Mouse (Mus musculus): Measurements from ENCODE around the gene Gm19668.
"Not testable (repeated sequence)": the region's sequence is repeated elsewhere in the genome, so short reads cannot be mapped to it uniquely, and the experiment has no call there.

Gm19668 gene
- long read RNA-seq, experiment 1 = 0 reads
- long read RNA-seq, experiment 2 = 0 reads

DNA sequence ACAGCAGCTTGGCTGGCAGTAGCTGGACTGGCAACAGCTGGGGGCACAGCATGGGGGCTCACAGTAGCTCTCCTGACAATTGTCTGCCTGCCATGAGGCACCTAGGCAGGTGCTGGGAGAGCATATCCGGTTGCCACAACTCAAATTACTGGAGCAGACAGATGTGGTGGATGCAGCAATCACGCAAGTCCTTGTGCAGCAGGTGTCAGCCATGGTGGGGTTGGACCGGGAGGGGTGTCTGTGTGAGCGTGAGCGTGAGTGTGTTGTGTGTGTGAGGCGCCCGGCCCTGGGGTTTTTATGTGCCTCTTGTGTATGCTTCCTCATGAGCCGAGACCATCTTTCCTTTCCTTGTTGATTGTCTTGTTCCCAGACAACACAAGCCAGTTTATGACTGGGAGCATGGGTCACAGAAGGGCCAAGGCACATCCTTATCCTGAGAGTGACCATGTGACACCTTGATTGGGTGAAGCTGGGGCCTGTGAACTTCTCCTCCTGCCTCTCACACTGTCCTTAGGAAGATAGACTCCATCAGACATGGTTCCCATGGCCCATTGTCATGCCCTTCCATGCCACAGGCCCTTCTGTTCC lies at the start of gene Gm19668:
Gm19668 (minus strand) TSS at position 213 of the 588 bp plus-strand sequence.
- intact Hi-C loops (cut with DNase I) = no loop called here

DNA sequence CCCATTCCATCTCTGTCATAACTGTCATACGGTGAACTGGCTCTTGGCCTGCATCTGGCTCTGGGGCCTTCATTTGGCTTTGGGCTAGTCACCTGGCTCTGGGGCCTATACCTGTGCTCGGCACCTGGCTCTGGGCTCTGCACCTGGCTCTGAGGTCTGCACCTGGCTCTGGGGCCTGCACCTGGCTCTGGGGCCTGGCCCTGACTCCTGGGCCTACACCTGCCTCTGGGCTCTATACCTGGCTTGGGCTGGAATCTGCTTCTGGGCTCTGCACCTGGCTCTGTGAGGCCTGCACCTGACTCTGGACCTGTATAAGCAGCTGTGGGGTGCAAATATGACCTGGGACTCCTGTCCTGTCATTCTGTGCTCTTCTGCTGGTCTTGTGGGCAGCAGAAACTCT lies 48.6 kb upstream of the Gm19668 start:
- intact Hi-C loops (cut with DNase I) = no loop called here

- intact Hi-C loops (cut with DNase I) = no loop called here
These were observed 48.0 kb upstream of the Gm19668 start for GRCm38 (mm10) chr10:77846961-77847360.

DNA sequence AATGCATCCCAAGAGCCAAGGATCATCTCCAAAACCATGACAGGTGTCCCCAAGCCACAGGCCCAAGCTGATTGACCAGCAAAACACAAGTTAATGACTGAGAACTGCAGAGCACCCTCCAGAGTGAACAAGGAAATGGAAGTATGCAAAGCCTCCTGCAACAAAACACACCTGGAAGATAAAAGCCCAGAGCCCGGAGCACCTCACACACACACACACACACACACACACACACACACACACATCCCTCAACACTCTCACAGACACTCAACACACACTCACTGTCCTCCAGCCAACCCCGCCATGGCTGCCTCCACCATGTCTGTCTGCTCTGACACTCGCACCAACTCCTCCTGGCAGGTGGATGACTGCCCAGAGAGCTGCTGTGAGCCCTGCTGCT lies 47.6 kb upstream of the Gm19668 start, which contains the start of gene Gm36176:
Gm36176 (plus strand) TSS at position 301 of the 400 bp plus-strand sequence.
- intact Hi-C loops (cut with DNase I) = no loop called here

- intact Hi-C loops (cut with DNase I) = no loop called here
These were observed 40.1 kb upstream of the Gm19668 start for GRCm38 (mm10) chr10:77839006-77839405.

DNA sequence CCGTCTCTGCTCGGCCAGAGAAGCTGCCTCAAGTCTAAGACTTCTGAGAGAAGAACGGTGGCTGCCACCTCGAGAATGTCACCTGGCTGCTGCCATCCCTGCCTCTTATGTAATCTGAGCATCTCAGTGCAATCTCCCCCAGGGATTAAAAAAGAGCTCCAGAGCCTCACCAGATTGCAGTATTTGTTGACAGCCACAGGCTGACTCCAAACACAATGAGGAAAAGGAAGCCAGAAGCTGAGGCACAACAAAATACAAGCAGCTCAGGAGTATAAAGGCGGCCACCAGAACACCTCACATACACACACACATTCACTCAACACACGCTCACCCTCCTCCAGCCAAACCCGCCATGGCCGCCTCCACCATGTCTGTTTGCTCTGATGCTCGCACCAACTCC lies 36.7 kb upstream of the Gm19668 start, which contains the start of gene Krtap10-10:
Krtap10-10 (plus strand) TSS at position 301 of the 400 bp plus-strand sequence.
- intact Hi-C loops (cut with DNase I) = no loop called here

DNA sequence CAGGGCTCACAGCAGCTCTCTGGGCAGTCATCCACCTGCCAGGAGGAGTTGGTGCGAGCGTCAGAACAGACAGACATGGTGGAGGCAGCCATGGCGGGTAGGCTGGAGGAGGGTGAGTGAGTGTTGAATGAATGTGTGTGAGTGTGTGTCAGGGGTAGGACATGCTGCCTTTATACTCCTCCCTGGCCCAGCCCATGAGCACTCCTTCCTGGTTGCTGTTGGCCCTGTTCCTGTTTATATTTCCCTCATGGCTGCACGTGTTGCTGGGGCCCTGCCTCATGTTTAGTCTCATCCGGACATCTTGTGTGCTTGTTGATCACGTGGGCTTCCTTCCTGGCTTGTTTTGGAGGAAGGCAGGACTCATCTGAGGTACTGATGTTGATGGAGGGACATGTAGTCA lies 28.0 kb upstream of the Gm19668 start, which contains the start of gene Krtap10-4:
Krtap10-4 (minus strand) TSS at position 145 of the 400 bp plus-strand sequence.
- intact Hi-C loops (cut with DNase I) = no loop called here

- intact Hi-C loops (cut with DNase I) = no loop called here
These were observed 20.3 kb upstream of the Gm19668 start for GRCm38 (mm10) chr10:77819203-77819602.

- intact Hi-C loops (cut with DNase I) = no loop called here
These were observed 19.6 kb upstream of the Gm19668 start for GRCm38 (mm10) chr10:77818523-77818922.

GRCm38 (mm10) chr10:77815514-77815913 lies 16.6 kb upstream of the Gm19668 start:
- intact Hi-C loops (cut with DNase I) = no loop called here

DNA sequence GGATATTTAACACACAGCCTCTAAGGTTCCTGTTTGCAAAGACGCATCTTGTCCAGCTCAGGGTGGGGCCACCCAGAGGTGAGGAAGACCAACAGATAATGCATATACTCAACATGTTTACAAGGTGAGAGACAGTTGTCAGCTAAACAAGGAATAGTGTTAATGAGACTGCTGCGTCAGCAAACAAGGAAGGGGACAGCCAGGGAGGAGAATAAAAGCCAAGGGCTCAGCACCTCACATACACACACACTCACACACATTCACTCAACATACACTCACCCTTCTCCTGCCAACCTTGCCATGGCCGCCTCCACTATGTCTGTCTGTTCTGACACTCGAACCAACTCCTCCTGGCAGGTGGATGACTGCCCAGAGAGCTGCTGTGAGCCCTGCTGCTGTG lies 15.4 kb upstream of the Gm19668 start, which contains the start of gene Gm2696:
Gm2696 (plus strand) TSS at position 301 of the 400 bp plus-strand sequence.
- intact Hi-C loops (cut with DNase I) = no loop called here

DNA sequence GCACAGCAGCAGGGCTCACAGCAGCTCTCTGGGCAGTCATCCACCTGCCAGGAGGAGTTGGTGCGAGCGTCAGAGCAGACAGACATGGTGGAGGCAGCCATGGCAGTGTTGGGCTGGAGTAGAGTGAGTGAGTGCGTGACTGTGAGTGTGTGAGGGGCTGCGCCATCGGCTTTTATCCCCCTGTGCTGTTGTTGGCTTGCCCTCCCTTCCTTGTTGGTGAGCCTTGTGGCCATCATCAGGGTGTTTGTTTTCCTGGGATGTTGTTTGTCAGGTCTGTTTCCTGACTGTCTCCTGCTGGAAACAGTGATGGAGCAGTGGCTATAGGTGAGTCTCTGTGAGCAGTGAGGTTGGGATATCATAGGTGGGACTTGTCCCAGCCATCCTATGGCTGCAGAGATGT lies 12.8 kb upstream of the Gm19668 start, which contains the start of gene Gm9507:
Gm9507 (minus strand) TSS at position 101 of the 400 bp plus-strand sequence.
- intact Hi-C loops (cut with DNase I) = no loop called here

DNA sequence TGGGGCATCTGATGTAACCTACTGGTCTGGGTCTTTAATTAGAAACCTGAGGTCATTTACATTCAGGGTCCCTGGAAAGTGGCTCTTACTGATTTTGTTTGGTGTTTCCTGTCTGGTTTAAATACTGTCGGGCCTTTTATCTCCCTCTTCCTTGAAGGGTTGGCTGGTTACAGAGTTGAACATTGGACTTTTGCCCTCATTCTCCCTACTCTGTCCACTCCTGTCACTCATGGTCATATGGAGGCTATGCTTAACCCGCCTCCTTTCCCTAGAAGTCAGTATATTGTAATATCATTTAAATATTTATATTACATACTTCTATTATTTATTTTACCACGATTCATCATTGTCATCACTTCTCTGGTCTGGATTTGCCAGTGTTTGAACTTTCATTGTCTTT lies 5.2 kb upstream of the Gm19668 start:
- intact Hi-C loops (cut with DNase I) = no loop called here

DNA sequence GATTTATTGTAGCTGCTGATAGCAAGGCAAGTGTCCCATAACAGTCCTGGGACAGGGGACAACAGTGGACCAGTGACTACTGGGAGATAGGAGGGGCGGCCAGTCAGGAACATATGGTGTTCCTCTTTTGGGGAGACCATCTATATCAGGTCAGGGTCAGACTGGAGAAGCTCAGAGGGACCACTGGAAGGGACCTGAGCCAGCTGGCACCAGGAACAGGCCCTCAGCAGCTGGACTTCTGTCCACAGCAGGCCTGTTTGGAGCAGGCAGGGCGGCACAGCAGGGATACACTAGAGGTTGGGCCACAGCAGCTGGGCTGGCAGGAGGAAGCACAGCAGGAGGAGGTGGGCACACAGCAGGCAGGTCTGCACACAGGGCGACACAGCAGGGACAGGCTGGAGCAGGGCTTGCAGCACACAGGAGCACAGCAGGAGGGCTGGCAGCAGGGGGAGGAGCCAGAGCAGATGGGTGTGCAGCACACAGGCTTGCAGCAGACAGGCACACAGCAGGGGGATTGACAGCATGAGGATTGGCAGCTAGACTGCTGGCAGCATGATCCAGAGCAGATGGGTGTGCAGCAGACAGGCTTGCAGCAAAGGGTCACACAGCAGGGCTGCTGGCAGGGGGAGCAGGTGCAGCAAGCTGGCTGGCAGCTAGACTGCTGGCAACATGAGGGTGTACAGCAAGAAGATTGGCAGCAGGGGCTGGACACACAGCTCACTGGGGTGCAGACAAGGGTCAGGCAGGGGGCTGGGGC lies 591 bp downstream of the Gm19668 start:
- intact Hi-C loops (cut with DNase I) = not testable (repeated sequence)

GRCm38 (mm10) chr10:77797677-77798076 lies 1.3 kb downstream of the Gm19668 start:
- intact Hi-C loops (cut with DNase I) = no loop called here

DNA sequence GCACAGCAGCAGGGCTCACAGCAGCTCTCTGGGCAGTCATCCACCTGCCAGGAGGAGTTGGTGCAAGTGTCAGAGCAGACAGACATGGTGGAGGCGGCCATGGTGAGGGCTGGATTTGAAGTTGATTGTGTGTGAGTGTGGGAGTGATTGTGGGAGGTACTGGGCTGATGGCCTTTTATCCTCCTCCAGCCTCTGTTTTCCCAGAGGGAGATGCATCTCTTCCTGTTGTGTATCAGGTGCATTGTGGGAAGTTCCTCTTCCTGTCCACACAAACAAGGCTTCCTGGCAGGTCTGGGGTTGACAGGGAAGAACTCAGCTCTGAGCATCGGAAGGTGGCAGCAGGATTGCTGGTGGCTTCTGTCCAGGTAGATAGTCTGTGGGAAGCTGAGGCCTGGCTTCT lies 4.0 kb downstream of the Gm19668 start, which contains the start of gene Gm9639:
Gm9639 (minus strand) TSS at position 101 of the 400 bp plus-strand sequence.
- intact Hi-C loops (cut with DNase I) = no loop called here

- intact Hi-C loops (cut with DNase I) = no loop called here
These were observed 10.3 kb downstream of the Gm19668 start for GRCm38 (mm10) chr10:77788621-77789020.

- intact Hi-C loops (cut with DNase I) = not testable (repeated sequence)
These were observed 11.1 kb downstream of the Gm19668 start, which contains the start of gene Gm7137 for GRCm38 (mm10) chr10:77787876-77788275. Gene Gm7137, minus strand, starts transcription at chr10:77788200.

DNA sequence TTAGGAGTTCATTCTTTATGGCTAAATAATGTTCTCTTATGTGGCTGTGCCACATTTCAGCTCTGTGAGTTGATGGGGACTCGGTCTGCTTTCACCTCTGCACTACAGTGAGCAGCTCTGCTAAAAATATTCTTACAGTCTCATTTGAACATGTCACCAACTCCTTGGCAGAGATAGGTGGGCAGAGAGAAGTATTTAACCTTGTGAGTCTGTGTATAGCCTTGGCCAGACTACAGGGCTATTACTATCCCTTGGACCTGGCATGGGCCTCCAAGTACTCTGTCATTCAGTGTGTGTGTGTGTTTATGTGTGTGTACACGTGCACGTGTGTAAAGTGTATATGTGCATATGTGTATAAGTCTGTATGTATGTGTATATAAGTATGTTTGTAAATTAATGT lies 15.5 kb downstream of the Gm19668 start:
- intact Hi-C loops (cut with DNase I) = not testable (repeated sequence)

- intact Hi-C loops (cut with DNase I) = not testable (repeated sequence)
These were observed 16.5 kb downstream of the Gm19668 start, which contains the start of gene Gm3250 for GRCm38 (mm10) chr10:77782442-77782841. Gene Gm3250, minus strand, starts transcription at chr10:77782542.

DNA sequence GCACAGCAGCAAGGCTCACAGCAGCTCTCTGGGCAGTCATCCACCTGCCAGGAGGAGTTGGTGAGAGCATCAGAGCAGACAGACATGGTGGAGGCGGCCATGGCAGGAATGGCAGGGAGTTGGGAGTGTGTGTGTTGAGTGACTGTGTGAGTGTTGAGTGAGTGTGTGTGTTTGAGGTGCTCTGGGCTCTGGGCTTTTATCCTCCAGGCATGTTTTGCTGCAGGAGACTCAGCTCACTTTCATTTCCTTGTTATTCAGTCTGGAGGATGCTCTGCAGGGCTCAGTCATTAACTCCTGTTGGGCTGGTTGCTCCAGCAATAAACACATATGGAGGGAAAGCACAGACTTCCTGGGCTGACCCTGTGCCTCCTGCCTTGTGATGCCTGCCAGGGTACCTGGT lies 22.1 kb downstream of the Gm19668 start, which contains the start of gene Gm7138:
Gm7138 (minus strand) TSS at position 101 of the 400 bp plus-strand sequence.
- intact Hi-C loops (cut with DNase I) = not testable (repeated sequence)

GRCm38 (mm10) chr10:77772142-77772541 lies 26.8 kb downstream of the Gm19668 start:
- intact Hi-C loops (cut with DNase I) = not testable (repeated sequence)

Measured in adrenal gland (tissue).